Mouse (Mus musculus): ENCODE data around the gene Il13ra1.

Il13ra1 gene

GRCm38 (mm10) chrX:36111622-36112421 is at the start of gene Il13ra1:
Il13ra1 (plus strand) TSS chrX:36112110.
- no peak for DNase-seq (ENCODE audit: low read depth, low spot score)

- DNase-seq (ENCODE audit: low read depth, low spot score) = no peak
Observed at GRCm38 (mm10) chrX:36073997-36074396, 37.9 kb upstream of the Il13ra1 start.

- no peak for DNase-seq (ENCODE audit: low read depth, low spot score)
Observed at GRCm38 (mm10) chrX:36077164-36077563, 34.7 kb upstream of the Il13ra1 start.

- no peak for DNase-seq (ENCODE audit: low read depth, low spot score)
Observed at GRCm38 (mm10) chrX:36082917-36083316, 29.0 kb upstream of the Il13ra1 start.

DNA sequence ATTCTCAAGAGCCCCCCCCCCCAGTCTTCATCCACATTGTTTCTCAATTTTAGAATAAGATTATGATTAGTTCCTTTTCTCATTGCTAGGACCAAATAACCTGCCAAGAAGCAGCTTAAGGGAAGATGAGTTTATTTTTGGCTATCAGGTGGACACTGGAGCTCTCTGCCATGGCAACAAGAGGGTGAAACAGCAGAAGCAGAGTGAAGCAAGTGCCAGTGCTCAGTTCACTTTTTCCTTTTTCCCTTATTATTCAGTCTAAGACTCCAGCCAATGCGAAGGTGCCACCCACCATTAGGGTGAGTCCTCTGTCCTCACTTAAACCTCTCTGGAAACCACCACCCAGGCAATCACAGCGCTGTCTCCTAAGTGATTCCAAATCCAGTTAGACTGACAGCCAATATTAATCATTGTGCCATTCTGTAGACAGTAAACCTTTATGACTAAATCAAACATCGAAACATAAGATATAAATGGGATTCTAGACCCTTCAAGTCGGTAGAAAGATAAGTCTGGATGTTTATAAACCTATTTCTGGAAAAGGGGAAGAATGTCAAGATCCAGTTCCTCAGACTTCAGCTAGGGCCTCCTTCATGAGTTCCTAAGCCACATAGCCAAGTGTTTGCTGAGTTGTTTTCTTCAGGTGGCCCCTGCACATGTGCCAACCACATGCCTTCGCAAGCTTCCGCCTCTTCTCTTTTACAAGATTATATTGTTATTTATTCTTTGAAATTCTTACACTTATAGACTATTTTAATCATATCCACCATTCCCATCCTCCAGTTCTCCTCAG is 23.2 kb upstream of the Il13ra1 start:
- no peak for DNase-seq (ENCODE audit: low read depth, low spot score)

DNA sequence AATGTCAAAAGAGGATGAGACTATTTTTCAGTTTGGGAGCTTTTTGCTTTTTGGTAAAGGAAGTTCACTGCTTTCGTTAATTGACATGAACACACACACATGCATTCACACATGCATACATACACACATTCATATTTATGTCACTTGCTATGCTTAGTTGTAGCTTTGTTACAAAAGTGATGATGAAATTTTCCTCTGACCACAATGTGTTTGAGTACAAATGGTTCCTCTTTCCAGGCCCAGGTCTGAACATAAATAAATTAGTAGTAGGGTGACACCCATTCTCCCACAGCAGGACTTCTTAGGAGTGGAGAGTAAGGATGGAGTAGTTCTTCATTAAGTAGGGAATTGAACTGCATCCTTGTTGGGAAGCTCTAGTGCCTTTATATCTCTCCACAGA is 11.0 kb upstream of the Il13ra1 start:
- DNase-seq (ENCODE audit: low read depth, low spot score) = no peak

DNA sequence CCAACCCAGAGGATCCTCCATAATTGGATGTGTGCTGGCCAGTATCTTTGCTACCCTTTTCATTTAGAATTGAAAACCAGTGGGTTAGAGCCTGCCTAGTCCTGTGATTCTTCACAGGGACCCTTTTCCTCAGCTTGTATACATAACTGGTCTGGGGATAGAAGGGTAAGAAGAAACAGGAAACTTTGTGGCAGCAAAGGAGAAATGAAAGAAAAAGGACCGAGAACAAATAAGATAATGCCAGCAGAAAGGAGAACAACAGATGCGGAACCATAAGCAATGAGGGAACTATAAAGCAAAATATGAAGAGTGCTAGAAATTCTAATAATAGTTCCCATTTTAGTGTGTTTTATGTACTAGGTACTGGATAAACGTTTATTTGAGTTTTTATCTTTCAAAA is 10.6 kb upstream of the Il13ra1 start:
- DNase-seq (ENCODE audit: low read depth, low spot score) = no peak

DNA sequence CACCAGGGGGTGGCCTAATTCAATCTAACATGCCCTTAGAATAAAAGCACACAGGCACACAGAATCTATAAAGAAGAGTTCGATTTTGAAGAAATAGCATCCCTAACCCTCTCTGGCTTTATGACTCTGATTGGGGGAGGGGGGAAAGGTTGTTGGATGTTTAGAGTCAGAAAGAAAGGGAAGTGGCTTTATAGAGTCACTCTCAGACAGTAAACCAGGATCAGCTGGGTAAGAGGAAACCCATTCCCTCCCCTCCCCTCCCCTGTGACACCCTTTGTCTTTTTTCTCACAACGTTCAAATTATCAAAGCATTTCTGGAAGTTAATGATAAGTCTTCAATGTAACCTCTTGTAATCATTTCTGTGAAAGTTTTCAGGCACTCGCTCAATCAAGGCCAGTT is 3.3 kb upstream of the Il13ra1 start:
- no peak for DNase-seq (ENCODE audit: low read depth, low spot score)

DNA sequence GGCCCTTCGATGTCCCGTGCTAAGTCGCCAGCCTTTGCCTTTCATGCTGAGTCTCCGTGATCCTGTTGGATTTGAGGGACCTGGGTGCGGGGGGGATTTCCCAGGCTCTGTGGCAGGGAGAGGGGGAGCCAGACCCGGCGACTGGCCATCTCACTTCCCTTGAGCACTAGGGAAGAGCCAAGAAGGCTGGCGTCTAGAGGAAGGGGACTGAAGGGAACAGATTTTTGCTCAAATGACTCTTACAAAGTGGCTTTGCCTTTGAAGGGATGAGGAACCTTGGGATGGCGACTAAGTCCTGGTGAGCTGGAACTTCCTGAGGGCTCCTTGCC is 476 bp downstream of the Il13ra1 start:
- DNase-seq (ENCODE audit: low read depth, low spot score) = no peak

- DNase-seq (ENCODE audit: low read depth, low spot score) = no peak
Observed at GRCm38 (mm10) chrX:36115171-36115570, 3.3 kb downstream of the Il13ra1 start.

DNA sequence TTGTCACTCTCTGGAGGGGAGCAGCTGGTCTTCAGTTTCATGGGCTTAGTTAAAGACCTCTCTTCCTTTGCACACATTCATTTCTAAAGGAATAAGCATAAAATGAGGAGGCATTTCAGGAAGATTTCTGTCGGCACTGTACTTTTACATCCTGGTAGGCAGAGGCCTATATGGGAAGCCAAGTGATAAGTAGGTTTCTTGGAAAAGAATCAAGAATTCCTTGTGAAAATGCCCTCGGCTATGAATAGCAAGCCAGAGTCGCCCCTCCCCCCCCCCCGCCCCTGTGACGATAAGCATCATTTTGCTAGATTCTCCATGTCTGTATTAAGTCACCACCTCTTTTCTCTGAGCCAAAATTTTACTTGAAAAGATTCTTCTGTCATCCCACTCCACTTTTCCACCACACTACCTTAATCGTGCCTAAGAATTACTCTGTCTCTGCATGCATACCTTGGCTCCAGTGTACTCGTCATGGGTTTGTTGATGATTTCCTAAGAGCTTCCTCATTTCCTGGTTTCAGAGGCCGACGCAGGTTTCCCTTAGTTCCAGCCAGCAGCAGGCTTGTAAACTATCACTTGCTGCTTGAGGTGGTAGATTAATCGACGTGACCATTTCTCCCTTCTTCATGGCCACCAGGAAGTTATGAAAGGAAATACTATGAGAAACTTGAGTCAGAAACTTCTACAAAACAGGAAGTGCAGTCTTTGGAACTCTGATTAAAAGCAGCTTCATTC is 17.3 kb downstream of the Il13ra1 start:
- peak; percentile 3 for DNase-seq (ENCODE audit: low read depth, low spot score)

GRCm38 (mm10) chrX:36129771-36130108 is 17.8 kb downstream of the Il13ra1 start:
- peak; percentile 1 for DNase-seq (ENCODE audit: low read depth, low spot score)

- no peak for DNase-seq (ENCODE audit: low read depth, low spot score)
Observed at GRCm38 (mm10) chrX:36136346-36136745, 24.4 kb downstream of the Il13ra1 start.

DNA sequence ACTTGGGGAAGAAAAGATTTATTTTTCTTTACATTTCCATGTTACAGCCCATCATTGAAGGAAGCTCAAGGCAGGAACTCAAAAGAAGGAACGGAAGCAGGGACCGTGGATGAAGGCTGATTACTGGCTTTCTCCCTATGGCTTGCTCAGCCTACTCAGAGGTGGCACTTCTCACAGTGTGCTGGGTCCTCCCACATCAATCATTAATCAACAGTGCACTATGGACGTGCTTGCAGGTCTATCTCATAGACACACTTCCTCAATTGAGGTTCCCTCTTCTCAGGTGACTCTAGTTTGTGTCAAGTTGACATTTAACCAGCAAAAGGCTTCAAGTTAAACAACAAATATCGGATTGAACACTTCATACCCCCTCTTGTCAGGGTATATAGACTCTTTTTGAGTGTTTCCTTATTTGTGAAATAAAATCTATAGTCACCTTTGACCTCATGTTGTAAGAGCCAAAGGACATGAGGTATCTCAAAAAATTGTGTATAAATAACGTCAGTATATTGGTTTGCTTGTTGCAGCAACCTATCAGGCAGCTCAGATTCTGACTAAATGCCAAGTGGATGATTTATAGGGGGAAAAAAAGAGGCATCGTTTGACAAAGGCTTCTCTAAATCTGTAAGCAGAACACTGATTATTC is 30.2 kb downstream of the Il13ra1 start:
- no peak for DNase-seq (ENCODE audit: low read depth, low spot score)

DNA sequence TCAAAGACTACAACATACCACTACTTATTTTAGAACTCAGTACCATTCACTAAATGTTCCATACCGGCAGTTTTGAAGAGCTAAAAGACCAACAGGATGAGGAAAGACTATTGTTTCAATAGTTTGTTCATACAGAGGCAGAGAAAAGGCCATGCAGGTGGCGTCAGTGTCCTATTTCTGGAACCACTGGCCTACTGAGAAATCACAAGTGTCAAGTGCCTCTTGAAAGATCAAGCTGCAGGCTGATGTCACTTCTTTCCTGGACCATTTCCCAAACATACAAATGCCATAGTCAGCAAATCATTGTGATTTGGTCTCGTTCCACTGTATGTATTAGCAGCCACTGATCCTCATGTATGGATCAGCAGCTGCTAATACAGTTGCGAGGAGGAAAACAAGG is 34.8 kb downstream of the Il13ra1 start:
- DNase-seq (ENCODE audit: low read depth, low spot score) = no peak

DNA sequence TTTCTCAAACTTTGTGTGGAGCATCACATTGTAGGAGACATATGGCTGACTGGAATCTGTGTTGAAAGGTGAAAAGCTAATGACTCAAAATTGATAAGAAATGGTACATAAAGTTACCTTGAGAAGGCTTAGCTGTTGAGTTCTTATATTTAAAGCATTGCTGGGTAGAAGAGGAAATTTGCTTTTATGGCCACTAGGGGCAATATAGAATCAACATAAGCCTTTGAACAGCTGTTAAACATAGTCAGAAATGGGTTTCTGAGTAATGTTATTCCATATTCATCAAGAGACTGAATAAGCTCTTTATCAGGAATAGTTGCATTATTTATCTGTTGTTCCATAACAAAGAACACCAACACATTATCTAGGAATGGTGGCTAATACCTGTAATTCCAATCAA is 38.2 kb downstream of the Il13ra1 start:
- DNase-seq (ENCODE audit: low read depth, low spot score) = no peak

DNA sequence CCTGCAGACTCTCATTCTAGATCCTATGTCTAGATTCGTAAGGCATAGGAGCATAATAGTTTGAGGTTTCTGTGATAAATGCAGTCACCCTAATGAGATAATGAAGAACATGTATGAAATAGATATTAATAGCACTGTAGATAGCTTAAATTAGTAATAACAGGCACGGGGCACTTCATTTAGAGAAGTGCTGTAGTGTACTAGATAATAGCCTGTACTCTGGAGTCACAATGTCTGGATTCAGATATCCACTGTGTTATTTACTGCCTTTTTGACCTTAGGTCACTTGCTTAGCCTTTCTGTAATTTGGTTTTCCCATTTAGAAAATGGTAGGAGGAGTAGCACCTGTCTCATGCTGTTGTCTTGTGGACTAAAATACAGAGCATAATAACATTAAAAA is 44.8 kb downstream of the Il13ra1 start:
- no peak for DNase-seq (ENCODE audit: low read depth, low spot score)

DNA sequence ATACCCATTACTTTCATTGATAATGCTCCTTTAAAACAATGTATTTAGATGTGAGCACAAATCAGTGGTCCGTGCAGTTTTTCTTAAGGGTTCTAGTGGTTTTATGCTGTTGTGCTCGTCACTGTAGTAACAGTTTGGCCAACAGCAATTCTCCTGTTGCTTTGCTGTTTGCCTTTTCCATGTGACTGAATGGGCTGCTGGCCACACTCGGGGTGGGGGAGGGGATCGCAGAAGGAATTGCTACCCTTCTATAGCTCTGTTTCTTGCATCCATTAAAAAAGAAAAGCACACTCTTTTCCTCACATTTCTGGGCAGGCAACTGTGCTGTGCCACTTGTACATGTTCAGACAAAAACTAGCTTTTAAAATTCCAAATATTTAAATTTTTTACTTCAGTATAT is 49.7 kb downstream of the Il13ra1 start:
- DNase-seq (ENCODE audit: low read depth, low spot score) = no peak

DNA sequence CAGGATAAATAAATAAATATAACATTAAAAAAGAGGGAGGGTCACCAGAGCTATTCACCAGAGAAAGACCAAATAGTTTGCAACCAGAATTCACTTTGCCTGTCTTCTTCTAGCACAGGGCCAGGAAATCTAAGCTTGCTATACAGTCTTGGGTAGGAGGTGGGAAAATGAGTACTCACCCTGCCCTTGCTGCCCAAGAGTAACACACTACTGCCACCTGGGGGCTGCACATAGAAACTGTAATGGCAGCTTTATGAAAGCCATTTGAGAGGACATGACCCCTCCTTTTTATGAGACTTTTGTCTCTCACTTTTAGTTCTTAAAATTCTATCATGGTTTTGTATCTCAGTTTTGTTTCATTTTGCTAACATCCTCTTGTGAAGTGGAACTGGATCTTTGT is 71.7 kb downstream of the Il13ra1 start:
- peak; percentile 26 for DNase-seq (ENCODE audit: low read depth, low spot score)

GRCm38 (mm10) chrX:36186036-36186435 is 74.1 kb downstream of the Il13ra1 start:
- no peak for DNase-seq (ENCODE audit: low read depth, low spot score)

DNA sequence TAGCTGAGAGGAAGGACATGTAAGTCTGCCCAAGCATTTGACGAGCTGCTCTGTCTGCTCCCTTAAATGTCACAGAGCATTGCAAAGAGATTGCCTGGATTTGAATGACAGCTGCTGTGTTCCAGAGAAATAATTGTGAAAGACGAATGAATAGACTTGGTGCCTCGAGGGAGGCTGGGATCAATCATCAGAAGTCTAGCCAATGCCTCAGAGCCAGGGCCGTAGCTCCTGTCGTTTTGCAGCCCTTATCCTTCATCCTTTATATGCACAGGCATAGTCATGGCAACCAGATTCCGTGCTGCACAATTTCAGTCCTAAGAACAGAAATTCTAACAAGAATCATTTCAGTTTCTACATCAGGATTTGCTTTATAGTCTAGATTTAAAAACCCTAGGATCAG is 74.5 kb downstream of the Il13ra1 start:
- DNase-seq (ENCODE audit: low read depth, low spot score) = no peak

DNA sequence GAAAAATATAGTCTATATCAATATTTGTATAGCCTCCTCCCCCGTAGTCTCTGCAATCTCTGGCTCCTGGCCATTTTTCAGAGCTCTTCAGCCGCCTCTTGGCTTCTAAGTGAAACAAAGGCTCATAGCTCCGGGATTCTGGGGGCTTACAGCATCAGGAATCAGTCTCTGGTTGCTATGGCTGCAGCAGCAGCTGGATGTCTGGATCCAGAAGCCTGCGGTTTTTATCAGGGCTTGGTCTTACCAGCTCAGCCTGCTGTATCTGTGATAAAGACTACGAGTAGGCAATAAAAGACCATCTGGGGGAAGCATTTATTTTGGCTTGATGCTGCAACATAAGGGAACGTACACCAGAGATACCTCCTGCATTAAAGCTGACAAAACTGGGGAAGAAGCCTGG is 82.0 kb downstream of the Il13ra1 start:
- DNase-seq (ENCODE audit: low read depth, low spot score) = no peak
